In genomic region chr15:97847285-97847684, GRCm38 (mm10) we compare ENCODE assay signal across 23 mouse cellular contexts. TPM values are rescaled to one million over a fixed set of nuclear protein-coding genes. Genes with fewer than 3 reads are reported as not detected.
DNase-seq lines count a peak whose midpoint lies in the region; ATAC-seq and TF ChIP-seq lines count a peak whose summit lies in the region.
"Had no signal": no experiment of that assay in that cellular context is flagged by ENCODE, and none has a peak within 500 bp of the region (broad histone marks: within the 10 kb centered on the region; RNA-seq: fewer than 3 reads in every experiment).

No protein-coding gene starts in this region.

- ATAC-seq in erythroblast, adult 5-6 weeks (replicated peaks; ENCODE audit: low FRiP score, poor library complexity, severe bottlenecking), result no peak
- peak; percentile 77 for ATAC-seq in liver, embryonic 13.5 days (ENCODE audit: low read depth)
- peak; percentile 42 for ATAC-seq in liver, postnatal 0 days
- ATAC-seq: activated CD4-positive, CD25-positive, alpha-beta regulatory T cell, adult 4 months; CD4-positive, CD25-positive, alpha-beta regulatory T cell, adult 4 months; forebrain, embryonic 15.5 days; hindbrain, postnatal 0 days; Patski had no signal

- WGBS in liver, embryonic 13.5 days (ENCODE audit: insufficient replicate concordance), result 20% methylated on average over 4 of the region's 4 CpGs
- 50% methylated on average over 4 of the region's 4 CpGs for WGBS in liver, postnatal 0 days (ENCODE audit: insufficient replicate concordance)

- peak overlapping the region; percentile 58 for H3K4me2 ChIP-seq in liver, embryonic 13.5 days
- peak overlapping the region; percentile 46; the same call in 1 of the 2 replicates for H3K4me2 ChIP-seq in liver, postnatal 0 days (ENCODE audit: low read depth, low read length)
- H3K4me2 ChIP-seq: embryonic facial prominence, embryonic 13.5 days; forebrain, embryonic 15.5 days; hindbrain, embryonic 13.5 days had no signal

- H3K9me3 ChIP-seq in erythroblast, embryonic 14.5 days (ENCODE audit: control insufficient read depth, low read length), result peaks cover 3% of the 10 kb centered on the region
- H3K9me3 ChIP-seq in liver, embryonic 13.5 days (replicated peaks), result 0 out of 2 replicates have a peak, but pooled peaks cover 4% of the 10 kb centered on the region
- no peaks in the 10 kb centered on the region for H3K9me3 ChIP-seq in liver, postnatal 0 days (ENCODE audit: low read length)
- H3K9me3 ChIP-seq: embryonic facial prominence, embryonic 13.5 days; forebrain, embryonic 15.5 days; heart, embryonic 10.5 days; hindbrain, embryonic 13.5 days had no signal

- DNase-seq in liver, embryonic 13.5 days, result no peak
- no peak for DNase-seq in liver, postnatal 0 days
- DNase-seq in cerebellum, adult 18-20 months, result no peak
- no peak for DNase-seq in gastrocnemius, postnatal 10 days
- no peak for DNase-seq in kidney, adult 9 months
- no peak for DNase-seq in urinary bladder, postnatal 14 days (ENCODE audit: low spot score)
- DNase-seq: adrenal gland, adult 2 months; adrenal gland, postnatal 25 days; B cell, adult 2 months; cerebellum, adult 2 months; cerebellum, postnatal 10 days; heart, adult 18-20 months; heart, postnatal 10 days had no signal

- H3K4me1 ChIP-seq in erythroblast, embryonic 14.5 days (ENCODE audit: control insufficient read depth), result peaks cover 97% of the 10 kb centered on the region
- H3K4me1 ChIP-seq in liver, embryonic 13.5 days (replicated peaks), result peaks cover 95% of the 10 kb centered on the region
- peaks cover 35% of the 10 kb centered on the region for H3K4me1 ChIP-seq in liver, postnatal 0 days (ENCODE audit: insufficient read depth)
- H3K4me1 ChIP-seq: hindbrain, embryonic 13.5 days had no signal

- no peaks in the 10 kb centered on the region for H3K27me3 ChIP-seq in erythroblast, embryonic 14.5 days (ENCODE audit: control insufficient read depth)
- no peaks in the 10 kb centered on the region for H3K27me3 ChIP-seq in liver, embryonic 13.5 days
- H3K27me3 ChIP-seq in liver, postnatal 0 days (ENCODE audit: insufficient read depth, low read length), result no peaks in the 10 kb centered on the region
- H3K27me3 ChIP-seq: embryonic facial prominence, embryonic 13.5 days; forebrain, embryonic 15.5 days; hindbrain, embryonic 13.5 days; Patski had no signal

- no peak for TF ChIP-seq CTCF in liver, postnatal 0 days (IDR thresholded peaks at IDR 0.05; ENCODE audit: low read depth)

- peak overlapping the region; percentile 64 for H3K9ac ChIP-seq in liver, embryonic 13.5 days
- H3K9ac ChIP-seq in liver, postnatal 0 days (replicated peaks), result no peak overlapping the region
- H3K9ac ChIP-seq: embryonic facial prominence, embryonic 13.5 days; forebrain, embryonic 15.5 days; hindbrain, embryonic 13.5 days had no signal

- H3K4me3 ChIP-seq in erythroblast, embryonic 14.5 days (replicated peaks), result peak overlapping the region; percentile 49
- H3K4me3 ChIP-seq in liver, embryonic 13.5 days (replicated peaks), result peak overlapping the region; percentile 39
- no peak overlapping the region for H3K4me3 ChIP-seq in liver, postnatal 0 days (ENCODE audit: low read depth, low read length)
- H3K4me3 ChIP-seq: embryonic facial prominence, embryonic 13.5 days; forebrain, embryonic 15.5 days; heart, embryonic 10.5 days; hindbrain, embryonic 13.5 days had no signal

- peaks cover 2% of the 10 kb centered on the region; the same call in 1 of the 2 replicates for H3K36me3 ChIP-seq in erythroblast, embryonic 14.5 days (ENCODE audit: control insufficient read depth)
- H3K36me3 ChIP-seq in liver, embryonic 13.5 days, result no peaks in the 10 kb centered on the region
- H3K36me3 ChIP-seq in liver, postnatal 0 days (replicated peaks; ENCODE audit: insufficient read depth, low read length), result no peaks in the 10 kb centered on the region
- H3K36me3 ChIP-seq: embryonic facial prominence, embryonic 13.5 days; forebrain, embryonic 15.5 days; heart, embryonic 10.5 days; hindbrain, embryonic 13.5 days had no signal

- peak overlapping the region; percentile 87 for H3K27ac ChIP-seq in liver, embryonic 13.5 days
- H3K27ac ChIP-seq in liver, postnatal 0 days (ENCODE audit: low read depth), result peak overlapping the region; percentile 8; the same call in 1 of the 2 replicates
- H3K27ac ChIP-seq: embryonic facial prominence, embryonic 13.5 days; forebrain, embryonic 15.5 days; heart, embryonic 10.5 days; hindbrain, embryonic 13.5 days; hindbrain, postnatal 0 days had no signal

- no peak for TF ChIP-seq EP300 in liver, postnatal 0 days (IDR thresholded peaks at IDR 0.05; ENCODE audit: low read depth)

RNA-seq across cellular contexts. Expression of gene Hdac7, which starts 3.0 kb away (rescaled TPM):
- 0.45 and 0.62 TPM in 2 replicates for polyA plus RNA-seq in erythroblast, embryonic 14.5 days (2012)
- total RNA-seq in erythroblast, adult 5-6 weeks (2015; ENCODE audit: low replicate concordance), result 3.5 and 7.7 TPM in 2 replicates
- 1.1 and 3.8 TPM in 2 replicates for total RNA-seq in erythroblast, adult 5-6 weeks (2017; ENCODE audit: low replicate concordance)
- 8.0 and 8.3 TPM in 2 replicates for polyA plus RNA-seq in liver, embryonic 13.5 days (2015; fragmentation: Nextera tagmentation; extraction: Ambion mirVana)
- polyA plus RNA-seq in liver, postnatal 0 days (2015; fragmentation: Nextera tagmentation; extraction: Ambion mirVana), result 5.3 TPM in 2 replicates
- total RNA-seq in gastrocnemius, postnatal 10 days (2021), result 10 to 100 TPM; 24.5 to 40.3 TPM
